Mouse (Mus musculus) retina, adult 2 months (tissue): ENCODE measurements around the gene Plekhg4.

Source experiments
- DNase-seq: peaks from one replicate; pipeline ENCODE4 v3.0.0-alpha.2; 2012; ENCODE audit warnings: low read depth, low spot score

Plekhg4 gene

DNA sequence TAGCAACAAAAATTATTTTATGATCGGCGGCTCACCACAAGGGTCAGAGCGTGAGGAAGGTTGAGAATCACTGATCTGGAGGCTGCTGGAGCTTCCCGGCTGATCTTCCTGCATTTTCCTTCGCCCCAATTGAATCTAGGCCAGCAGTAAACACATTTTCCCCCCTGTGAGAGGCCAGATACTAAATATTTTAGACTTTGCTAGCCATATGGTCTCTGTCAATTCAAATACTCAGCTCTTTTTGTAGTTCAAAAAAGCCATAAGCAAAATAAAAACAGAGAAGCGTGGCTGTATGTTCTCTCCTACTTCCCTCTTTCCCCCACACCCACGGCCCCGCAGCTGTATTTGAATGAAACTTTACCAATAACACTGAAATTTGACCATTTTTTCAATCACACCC is 30.4 kb downstream of the Plekhg4 start:
- no peak for DNase-seq

DNA sequence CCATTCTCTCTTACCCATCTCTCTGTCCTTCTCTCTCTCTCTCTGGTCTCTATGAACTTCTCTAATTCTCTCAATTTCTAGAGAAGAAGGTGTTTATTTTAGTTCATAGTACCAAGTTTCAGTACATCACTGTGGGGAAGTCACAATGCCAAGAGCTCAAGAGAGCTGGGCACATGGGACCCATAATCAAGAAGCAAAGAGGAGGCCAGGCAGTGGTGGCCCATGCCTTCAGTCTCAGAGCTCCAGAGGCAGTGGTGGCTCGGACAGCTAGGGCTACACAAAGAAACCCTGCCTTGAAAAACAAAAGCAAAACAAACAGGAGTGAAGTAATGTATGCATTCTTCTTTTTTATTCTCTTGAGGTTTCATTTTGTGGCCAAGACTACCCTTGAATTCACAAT is 31.4 kb downstream of the Plekhg4 start:
- DNase-seq = no peak

DNA sequence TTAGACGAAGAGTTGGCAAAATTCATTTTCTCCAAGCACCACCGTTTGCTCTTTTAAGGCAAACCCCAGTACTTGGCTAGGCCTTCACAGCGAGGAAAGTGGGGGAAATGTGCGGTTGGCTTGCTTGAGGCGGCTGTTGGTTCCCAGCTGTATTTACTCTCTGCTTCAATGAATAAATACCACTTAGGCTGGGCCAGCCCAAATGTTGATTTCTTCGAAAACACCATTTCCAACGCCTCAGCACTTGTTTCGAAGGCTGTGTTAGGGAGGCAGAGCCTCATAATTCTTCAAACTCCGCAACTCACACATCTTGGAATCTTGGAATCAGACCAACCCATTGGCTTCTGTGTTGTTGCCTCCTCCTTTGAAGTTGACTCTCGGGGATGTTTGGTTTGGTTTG is 33.3 kb downstream of the Plekhg4 start:
- DNase-seq = no peak

DNA sequence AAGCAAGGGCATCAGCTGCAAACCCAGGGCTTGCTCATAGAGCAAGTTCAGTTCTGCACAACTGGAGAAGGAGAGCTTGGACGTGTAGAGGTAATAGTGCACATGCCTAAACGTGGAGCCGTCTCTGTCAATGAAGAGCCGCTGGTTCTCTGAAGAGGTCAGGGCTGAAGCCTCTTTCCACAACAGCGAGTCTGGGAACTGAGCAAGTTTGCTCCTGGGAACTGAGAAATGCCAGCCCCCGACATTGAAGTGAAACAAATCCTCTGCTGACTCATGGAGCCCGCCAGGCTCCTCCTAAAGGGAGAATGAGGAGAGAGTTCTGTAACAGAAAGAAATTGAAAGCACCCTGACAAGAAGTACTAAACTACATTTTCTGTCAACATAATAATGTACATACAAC is 35.3 kb downstream of the Plekhg4 start:
- DNase-seq = no peak

DNA sequence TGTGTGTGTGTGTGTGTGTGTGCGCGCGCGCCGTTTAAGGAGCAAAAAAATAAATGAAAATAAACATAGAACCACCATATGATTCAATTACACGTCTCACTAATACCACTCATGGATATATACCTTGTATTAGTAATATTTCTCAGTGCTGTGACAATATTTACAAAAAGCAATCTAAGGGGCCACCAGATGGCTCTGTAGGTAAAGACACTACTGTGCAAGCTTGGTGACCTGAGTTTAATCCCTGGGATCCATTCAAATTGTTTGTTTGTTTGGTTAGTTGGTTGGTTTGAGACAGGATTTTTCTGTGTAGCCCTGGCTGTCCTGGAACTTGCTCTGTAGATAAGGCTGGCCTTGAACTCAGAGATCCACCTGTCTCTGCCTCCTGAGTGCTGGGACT is 36.9 kb downstream of the Plekhg4 start:
- no peak for DNase-seq

DNA sequence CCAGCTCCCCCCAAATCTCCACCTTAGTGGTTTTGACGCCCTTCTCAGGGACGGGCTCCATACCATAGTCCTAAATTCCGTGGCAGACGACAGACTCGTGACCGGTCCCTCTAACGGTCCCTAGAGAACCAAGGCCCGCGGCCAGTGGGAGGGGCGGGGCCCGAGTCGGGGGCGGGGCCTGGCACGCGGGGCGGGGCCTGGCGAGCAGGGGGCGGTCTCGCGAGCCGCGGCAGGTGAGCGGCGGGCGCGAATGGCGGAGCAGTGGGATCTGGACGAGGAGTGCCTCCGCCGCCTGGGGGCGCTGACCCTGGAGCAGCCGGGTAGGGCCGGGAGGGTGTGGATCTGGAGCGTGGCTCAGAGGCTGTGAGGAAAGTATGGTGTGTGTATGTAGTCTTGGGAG is 40.3 kb downstream of the Plekhg4 start, which contains the start of the genes Kctd19 and Lrrc36:
Kctd19 (minus strand) TSS at position 112 of the 400 bp plus-strand sequence.
Lrrc36 (plus strand) TSS at position 181 of the 400 bp plus-strand sequence.
- no peak for DNase-seq

DNA sequence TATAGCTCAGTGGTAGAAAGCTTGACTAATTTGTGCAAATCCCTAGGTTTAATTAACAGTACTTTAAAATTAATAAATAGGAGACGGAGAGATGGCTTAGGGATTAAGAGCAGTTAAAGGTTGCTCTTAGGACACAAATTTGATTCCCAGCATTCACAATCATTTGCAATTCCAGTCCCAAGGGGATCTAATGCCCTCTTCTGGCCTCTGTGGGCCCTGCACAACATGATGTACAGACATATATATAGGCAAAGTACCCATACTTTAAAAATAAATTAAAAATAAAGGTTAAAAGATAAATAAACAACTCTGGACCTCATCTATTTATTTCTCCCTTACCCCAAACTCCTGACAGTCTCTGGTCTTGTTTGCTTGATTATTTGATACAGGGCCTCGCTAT is 45.9 kb downstream of the Plekhg4 start:
- no peak for DNase-seq

DNA sequence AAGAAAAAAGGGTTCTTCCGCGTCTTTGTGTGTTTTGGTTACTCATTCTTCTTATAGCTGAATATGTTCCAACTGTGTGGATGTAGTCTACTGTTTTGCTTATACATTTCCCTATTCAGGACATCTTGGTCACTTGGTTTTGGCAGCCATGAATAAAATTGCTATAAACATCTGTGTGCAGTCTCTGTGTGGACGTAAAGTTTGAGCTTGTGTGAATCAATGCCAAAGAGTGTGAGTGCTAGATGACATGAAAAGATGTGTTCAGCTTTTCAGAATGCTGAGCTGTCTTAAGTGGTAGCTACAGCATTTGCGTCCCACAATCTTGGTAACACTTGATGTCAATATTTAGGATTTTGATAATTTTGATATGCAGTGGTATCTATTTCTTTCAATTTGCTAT is 46.7 kb downstream of the Plekhg4 start:
- no peak for DNase-seq

DNA sequence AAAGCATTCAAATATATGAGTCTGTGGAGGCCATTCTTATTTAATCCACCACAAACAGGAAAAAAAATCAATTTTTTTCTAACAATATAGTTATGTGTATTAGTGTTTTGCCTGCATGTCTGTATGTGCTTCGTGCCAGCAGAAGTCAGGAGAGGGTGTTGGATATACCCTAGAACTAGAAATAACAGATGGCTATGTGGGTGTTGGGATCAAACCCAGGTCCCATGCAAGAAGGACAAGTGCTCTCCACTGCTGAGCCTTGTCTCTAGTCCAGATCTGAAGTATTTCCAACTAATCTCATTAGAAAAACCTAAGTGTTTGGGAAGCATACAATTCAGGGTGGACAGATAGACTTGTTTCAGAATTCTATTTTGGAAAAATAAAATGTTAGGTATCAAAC is 48.9 kb downstream of the Plekhg4 start:
- DNase-seq = no peak

DNA sequence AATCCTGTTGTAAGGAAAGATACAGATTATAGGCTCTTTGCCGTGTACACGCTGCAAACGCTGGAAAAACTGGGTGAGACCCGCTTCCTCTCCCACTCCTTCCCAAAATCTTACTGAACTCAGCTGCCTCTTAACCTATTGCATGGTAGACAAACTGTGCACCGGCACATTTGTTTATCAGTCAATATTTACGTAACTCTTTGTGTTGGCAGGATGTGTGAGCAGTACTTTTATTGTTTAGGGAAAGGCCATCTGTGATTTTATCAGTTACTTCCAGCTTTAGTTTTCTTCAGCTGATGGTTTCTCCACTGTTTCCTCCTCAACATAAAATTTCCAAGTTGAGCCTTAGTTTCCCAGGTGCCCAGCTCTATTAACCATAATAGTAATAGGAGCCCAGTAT is 53.8 kb downstream of the Plekhg4 start:
- DNase-seq = no peak

DNA sequence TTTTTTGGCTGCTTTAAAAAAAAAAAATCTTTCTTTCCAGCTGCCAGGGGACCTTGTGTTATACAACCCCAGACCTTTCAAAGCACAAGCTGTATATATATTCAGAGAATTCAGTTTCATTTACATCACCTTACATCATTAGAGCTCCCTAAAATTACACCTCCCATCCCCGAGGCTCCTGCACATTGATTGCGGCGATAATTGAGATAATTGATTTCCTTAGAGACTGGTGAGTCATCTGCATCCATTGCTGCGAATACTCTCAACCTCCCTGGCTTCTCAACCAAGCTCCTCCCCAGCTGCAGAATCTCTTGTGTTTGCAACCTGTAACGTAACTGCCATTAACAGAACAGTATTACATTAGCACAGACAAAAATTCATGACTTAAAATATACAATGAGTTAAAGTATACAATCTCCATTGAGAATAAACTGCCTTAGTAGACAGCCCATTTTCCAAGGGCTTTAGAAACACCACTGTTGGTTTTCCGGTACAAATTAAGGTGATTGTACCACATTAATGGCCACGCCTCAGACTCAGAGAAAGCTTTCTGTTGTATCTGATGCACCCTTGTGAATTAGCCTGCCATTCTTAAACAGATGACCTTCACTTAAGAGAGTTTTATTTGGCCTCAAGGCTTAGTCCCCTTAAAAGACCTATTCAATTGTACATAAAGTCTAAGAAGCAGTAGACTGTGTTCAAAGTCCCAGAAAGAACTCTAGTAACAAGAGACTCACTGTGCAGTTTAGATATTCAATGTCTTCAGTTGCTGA is 58.9 kb downstream of the Plekhg4 start:
- DNase-seq = no peak
